Mouse (Mus musculus): ENCODE measurements around the gene Cpne8. TPM values are rescaled to one million over a fixed set of nuclear protein-coding genes. Genes with fewer than 3 reads are reported as not detected.

The Cpne8 gene
- polyA plus RNA-seq, 1 experiment from 2014 or later: 3.9 TPM

GRCm38 (mm10) chr15:90548589-90548988, 130.6 kb downstream of the Cpne8 start:
- Histone ChIP-seq H3K4me1 (replicated peaks; ENCODE audit: control insufficient read depth, insufficient read depth, low read length) (no peaks in the 10 kb centered on the region), H3K4me3 (ENCODE audit: low read depth, low read length) (no peak overlapping the region), H3K4me2 (ENCODE audit: low read depth, low read length, severe bottlenecking) (no peak overlapping the region), H3K27me3 (ENCODE audit: control insufficient read depth, insufficient read depth, low read length) (no peaks in the 10 kb centered on the region), H3K9ac (ENCODE audit: low read length) (no peak overlapping the region), H3K36me3 (ENCODE audit: control insufficient read depth, insufficient read depth, low read length) (no peaks in the 10 kb centered on the region), H3K9me3 (ENCODE audit: control insufficient read depth, low read length) (no peaks in the 10 kb centered on the region), H3K27ac (ENCODE audit: low read depth, low read length) (no peak overlapping the region)
- no peak for ATAC-seq (replicated peaks; ENCODE audit: low FRiP score)
- WGBS: 91% methylated on average over 7 of the region's 7 CpGs
- no peak for DNase-seq (ENCODE audit: low spot score)

- no peaks in the 10 kb centered on the region for H3K27me3 ChIP-seq (ENCODE audit: control insufficient read depth, insufficient read depth, low read length)
- no peaks in the 10 kb centered on the region for H3K9me3 ChIP-seq (ENCODE audit: control insufficient read depth, low read length)
- WGBS: 73% methylated on average over 5 of the region's 5 CpGs
- H3K9ac ChIP-seq (ENCODE audit: low read length): no peak overlapping the region
- no peaks in the 10 kb centered on the region for H3K36me3 ChIP-seq (ENCODE audit: control insufficient read depth, insufficient read depth, low read length)
- H3K4me3 ChIP-seq (ENCODE audit: low read depth, low read length): no peak overlapping the region
- H3K4me1 ChIP-seq (replicated peaks; ENCODE audit: control insufficient read depth, insufficient read depth, low read length): no peaks in the 10 kb centered on the region
- no peak overlapping the region for H3K27ac ChIP-seq (ENCODE audit: low read depth, low read length)
- ATAC-seq (replicated peaks; ENCODE audit: low FRiP score) (no peak), DNase-seq (ENCODE audit: low spot score) (no peak)
- no peak overlapping the region for H3K4me2 ChIP-seq (ENCODE audit: low read depth, low read length, severe bottlenecking)
These were observed 135.8 kb downstream of the Cpne8 start for GRCm38 (mm10) chr15:90543447-90543846.

GRCm38 (mm10) chr15:90542126-90542525, 137.1 kb downstream of the Cpne8 start:
- Histone ChIP-seq H3K4me1 (replicated peaks; ENCODE audit: control insufficient read depth, insufficient read depth, low read length) (no peaks in the 10 kb centered on the region), H3K9me3 (ENCODE audit: control insufficient read depth, low read length) (no peaks in the 10 kb centered on the region), H3K36me3 (ENCODE audit: control insufficient read depth, insufficient read depth, low read length) (no peaks in the 10 kb centered on the region), H3K27me3 (ENCODE audit: control insufficient read depth, insufficient read depth, low read length) (no peaks in the 10 kb centered on the region), H3K4me2 (ENCODE audit: low read depth, low read length, severe bottlenecking) (no peak overlapping the region), H3K9ac (ENCODE audit: low read length) (no peak overlapping the region), H3K27ac (ENCODE audit: low read depth, low read length) (no peak overlapping the region), H3K4me3 (ENCODE audit: low read depth, low read length) (no peak overlapping the region)
- ATAC-seq (replicated peaks; ENCODE audit: low FRiP score) (no peak), DNase-seq (ENCODE audit: low spot score) (no peak)

GRCm38 (mm10) chr15:90536311-90537202, 142.7 kb downstream of the Cpne8 start:
- Histone ChIP-seq H3K4me3 (ENCODE audit: low read depth, low read length) (no peak overlapping the region), H3K9me3 (ENCODE audit: control insufficient read depth, low read length) (no peaks in the 10 kb centered on the region), H3K27ac (ENCODE audit: low read depth, low read length) (no peak overlapping the region), H3K27me3 (ENCODE audit: control insufficient read depth, insufficient read depth, low read length) (no peaks in the 10 kb centered on the region), H3K9ac (ENCODE audit: low read length) (no peak overlapping the region), H3K4me1 (replicated peaks; ENCODE audit: control insufficient read depth, insufficient read depth, low read length) (no peaks in the 10 kb centered on the region), H3K36me3 (ENCODE audit: control insufficient read depth, insufficient read depth, low read length) (no peaks in the 10 kb centered on the region), H3K4me2 (ENCODE audit: low read depth, low read length, severe bottlenecking) (no peak overlapping the region)
- ATAC-seq (replicated peaks; ENCODE audit: low FRiP score) (no peak), DNase-seq (ENCODE audit: low spot score) (no peak)
- 88% methylated on average over 5 of the region's 5 CpGs for WGBS

- Histone ChIP-seq H3K9ac (ENCODE audit: low read length) (no peak overlapping the region), H3K27ac (ENCODE audit: low read depth, low read length) (no peak overlapping the region), H3K4me1 (replicated peaks; ENCODE audit: control insufficient read depth, insufficient read depth, low read length) (no peaks in the 10 kb centered on the region), H3K9me3 (ENCODE audit: control insufficient read depth, low read length) (no peaks in the 10 kb centered on the region), H3K4me3 (ENCODE audit: low read depth, low read length) (no peak overlapping the region), H3K4me2 (ENCODE audit: low read depth, low read length, severe bottlenecking) (no peak overlapping the region), H3K27me3 (ENCODE audit: control insufficient read depth, insufficient read depth, low read length) (no peaks in the 10 kb centered on the region), H3K36me3 (ENCODE audit: control insufficient read depth, insufficient read depth, low read length) (no peaks in the 10 kb centered on the region)
- 64% methylated on average over 7 of the region's 7 CpGs for WGBS
- peak; percentile 46 for ATAC-seq (replicated peaks; ENCODE audit: low FRiP score)
- no peak for DNase-seq (ENCODE audit: low spot score)
These were observed 143.5 kb downstream of the Cpne8 start for GRCm38 (mm10) chr15:90535730-90536129.

- no peaks in the 10 kb centered on the region for H3K27me3 ChIP-seq (ENCODE audit: control insufficient read depth, insufficient read depth, low read length)
- DNase-seq (ENCODE audit: low spot score): no peak
- no peak overlapping the region for H3K4me3 ChIP-seq (ENCODE audit: low read depth, low read length)
- H3K4me1 ChIP-seq (replicated peaks; ENCODE audit: control insufficient read depth, insufficient read depth, low read length): no peaks in the 10 kb centered on the region
- no peak overlapping the region for H3K9ac ChIP-seq (ENCODE audit: low read length)
- 92% methylated on average over 4 of the region's 4 CpGs for WGBS
- no peak overlapping the region for H3K27ac ChIP-seq (ENCODE audit: low read depth, low read length)
- H3K36me3 ChIP-seq (ENCODE audit: control insufficient read depth, insufficient read depth, low read length): no peaks in the 10 kb centered on the region
- H3K4me2 ChIP-seq (ENCODE audit: low read depth, low read length, severe bottlenecking): no peak overlapping the region
- H3K9me3 ChIP-seq (ENCODE audit: control insufficient read depth, low read length): no peaks in the 10 kb centered on the region
- no peak for ATAC-seq (replicated peaks; ENCODE audit: low FRiP score)
These were observed 166.5 kb downstream of the Cpne8 start for GRCm38 (mm10) chr15:90512769-90513168.

- Histone ChIP-seq H3K9ac (ENCODE audit: low read length) (no peak overlapping the region), H3K4me3 (ENCODE audit: low read depth, low read length) (no peak overlapping the region), H3K36me3 (ENCODE audit: control insufficient read depth, insufficient read depth, low read length) (no peaks in the 10 kb centered on the region), H3K4me2 (ENCODE audit: low read depth, low read length, severe bottlenecking) (no peak overlapping the region), H3K27ac (ENCODE audit: low read depth, low read length) (no peak overlapping the region), H3K4me1 (replicated peaks; ENCODE audit: control insufficient read depth, insufficient read depth, low read length) (no peaks in the 10 kb centered on the region), H3K27me3 (ENCODE audit: control insufficient read depth, insufficient read depth, low read length) (no peaks in the 10 kb centered on the region), H3K9me3 (ENCODE audit: control insufficient read depth, low read length) (no peaks in the 10 kb centered on the region)
- WGBS: 91% methylated on average over 3 of the region's 3 CpGs
- no peak for ATAC-seq (replicated peaks; ENCODE audit: low FRiP score)
- DNase-seq (ENCODE audit: low spot score): no peak
These were observed 182.2 kb downstream of the Cpne8 start for GRCm38 (mm10) chr15:90497080-90497479.

- no peaks in the 10 kb centered on the region for H3K27me3 ChIP-seq (ENCODE audit: control insufficient read depth, insufficient read depth, low read length)
- H3K4me1 ChIP-seq (replicated peaks; ENCODE audit: control insufficient read depth, insufficient read depth, low read length): no peaks in the 10 kb centered on the region
- ATAC-seq (replicated peaks; ENCODE audit: low FRiP score) (no peak), DNase-seq (ENCODE audit: low spot score) (no peak)
- H3K27ac ChIP-seq (ENCODE audit: low read depth, low read length): no peak overlapping the region
- no peak overlapping the region for H3K9ac ChIP-seq (ENCODE audit: low read length)
- H3K9me3 ChIP-seq (ENCODE audit: control insufficient read depth, low read length): no peaks in the 10 kb centered on the region
- H3K4me2 ChIP-seq (ENCODE audit: low read depth, low read length, severe bottlenecking): no peak overlapping the region
- H3K36me3 ChIP-seq (ENCODE audit: control insufficient read depth, insufficient read depth, low read length): no peaks in the 10 kb centered on the region
- no peak overlapping the region for H3K4me3 ChIP-seq (ENCODE audit: low read depth, low read length)
- WGBS: 76% methylated on average over 6 of the region's 6 CpGs
These were observed 187.7 kb downstream of the Cpne8 start for GRCm38 (mm10) chr15:90491558-90491957.

GRCm38 (mm10) chr15:90490186-90490585, 189.0 kb downstream of the Cpne8 start:
- DNase-seq (ENCODE audit: low spot score): no peak
- no peak overlapping the region for H3K4me3 ChIP-seq (ENCODE audit: low read depth, low read length)
- no peaks in the 10 kb centered on the region for H3K4me1 ChIP-seq (replicated peaks; ENCODE audit: control insufficient read depth, insufficient read depth, low read length)
- no peaks in the 10 kb centered on the region for H3K27me3 ChIP-seq (ENCODE audit: control insufficient read depth, insufficient read depth, low read length)
- no peak for ATAC-seq (replicated peaks; ENCODE audit: low FRiP score)
- WGBS: 94% methylated on average over 7 of the region's 7 CpGs
- H3K9ac ChIP-seq (ENCODE audit: low read length): no peak overlapping the region
- H3K9me3 ChIP-seq (ENCODE audit: control insufficient read depth, low read length): no peaks in the 10 kb centered on the region
- no peak overlapping the region for H3K4me2 ChIP-seq (ENCODE audit: low read depth, low read length, severe bottlenecking)
- H3K36me3 ChIP-seq (ENCODE audit: control insufficient read depth, insufficient read depth, low read length): no peaks in the 10 kb centered on the region
- no peak overlapping the region for H3K27ac ChIP-seq (ENCODE audit: low read depth, low read length)
